Mouse (Mus musculus) embryo, embryonic 10 days (tissue): ENCODE measurements around the gene Crim1.

Source experiments
- DNase-seq: peaks from one replicate; pipeline ENCODE4 v3.0.0-alpha.2; 2015; ENCODE audit warnings: low spot score

Crim1 gene

GRCm38 (mm10) chr17:78417381-78418281, 217.6 kb downstream of the Crim1 start, which contains the start of gene Fez2:
Gene Fez2, minus strand, starts transcription at chr17:78418152.
- peak; percentile 95 for DNase-seq

- DNase-seq, result no peak
Observed at GRCm38 (mm10) chr17:78419216-78419615, 219.2 kb downstream of the Crim1 start.

GRCm38 (mm10) chr17:78425026-78425425, 225.0 kb downstream of the Crim1 start:
- DNase-seq, result no peak
